Mouse (Mus musculus) heart, adult 2 months (tissue): Measurements from ENCODE around the gene Tbc1d13.

Experiments
- CTCF ChIP-seq: fragments of 200-600 bp; IDR thresholded peaks from 2 replicates; pipeline ENCODE4 v1.8.1; 2022; ENCODE audit warnings: antibody characterized with exemption, mild to moderate bottlenecking, moderate library complexity
- EP300 ChIP-seq: fragments of 200-500 bp; IDR thresholded peaks from 2 replicates; pipeline ENCODE4 v1.6.1; 2011; ENCODE audit warnings: low read depth, low read length, control low read depth; ENCODE audit not compliant: insufficient read depth
- POLR2A ChIP-seq: fragments of 200-500 bp; IDR thresholded peaks from 2 replicates; pipeline ENCODE4 v1.6.1; 2011; ENCODE audit warnings: mild to moderate bottlenecking, low read depth, low read length, control low read depth; ENCODE audit not compliant: insufficient read depth

DNA sequence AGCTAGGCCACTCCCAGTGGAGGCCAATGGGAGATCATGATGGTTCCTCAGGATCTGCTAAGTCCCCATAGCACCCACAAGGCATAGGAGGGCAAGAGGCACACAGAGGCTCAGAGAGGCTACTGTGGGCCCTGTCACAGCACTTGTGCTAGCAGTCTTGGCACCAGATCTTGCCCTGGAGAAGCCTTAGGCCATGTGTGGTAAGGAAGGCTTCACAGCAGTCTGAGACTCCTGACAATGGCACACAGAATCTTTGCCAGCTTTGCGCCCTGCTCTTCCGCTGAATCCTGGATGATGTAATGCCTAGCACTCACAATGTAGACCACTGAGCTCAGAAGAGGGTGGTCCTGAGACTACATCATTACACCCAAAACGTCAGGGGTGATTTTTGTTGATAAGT lies 61.1 kb downstream of the Tbc1d13 start:
- no peak for TF ChIP-seq CTCF
- TF ChIP-seq POLR2A: no peak
- no peak for TF ChIP-seq EP300
